Mouse (Mus musculus) kidney, postnatal 0 days (tissue): ENCODE results near the gene Abcb5. TPM values are rescaled to one million over a fixed set of nuclear protein-coding genes. Genes with fewer than 3 reads are reported as not detected.
A peak's percentile ranks its signal among the peaks of the same experiment; 100 is the strongest.

Source experiments
- ATAC-seq: fragments of 200-750 bp; cut with Nextera tagmentation; replicated peaks from 2 replicates; pipeline ENCODE4 v1.8.0; 2017; ENCODE audit warnings: low read depth, moderate number of reproducible peaks, moderate TSS enrichment, moderate library complexity; ENCODE audit not compliant: low FRiP score
- DNase-seq: peaks from one replicate; pipeline ENCODE4 v3.0.0-alpha.2; 2016; ENCODE audit warnings: low spot score
- H3K27ac ChIP-seq: fragments of 300-500 bp; sonication (generic); 2 replicates; pipeline ENCODE4 v1.5.1; 2014; ENCODE audit warnings: mild to moderate bottlenecking
- H3K27me3 ChIP-seq: fragments of 300-500 bp; sonication (generic); 2 replicates; pipeline ENCODE4 v1.6.1; 2014; ENCODE audit warnings: low read length, mixed read lengths; ENCODE audit not compliant: insufficient read depth
- H3K36me3 ChIP-seq: fragments of 300-500 bp; sonication (generic); 2 replicates; pipeline ENCODE4 v1.6.1; 2014; ENCODE audit warnings: low read length, mixed read lengths; ENCODE audit not compliant: insufficient read depth
- H3K4me1 ChIP-seq: fragments of 300-500 bp; sonication (generic); replicated peaks from 2 replicates; pipeline ENCODE4 v1.6.1; 2014; ENCODE audit warnings: antibody characterized with exemption, low read length, mixed read lengths; ENCODE audit not compliant: insufficient read depth
- H3K4me2 ChIP-seq: fragments of 300-500 bp; sonication (generic); 2 replicates; pipeline ENCODE4 v1.6.1; 2014; ENCODE audit warnings: mild to moderate bottlenecking, low read length, moderate library complexity, mixed read lengths
- H3K4me3 ChIP-seq: fragments of 300-500 bp; sonication (generic); replicated peaks from 2 replicates; pipeline ENCODE4 v1.5.1; 2014; ENCODE audit warnings: low read depth, low read length
- H3K9ac ChIP-seq: fragments of 300-500 bp; sonication (generic); 2 replicates; pipeline ENCODE4 v1.6.1; 2014; ENCODE audit warnings: low read depth, low read length
- H3K9me3 ChIP-seq: fragments of 300-500 bp; sonication (generic); replicated peaks from 2 replicates; pipeline ENCODE4 v1.6.1; 2016; ENCODE audit warnings: low read length, inconsistent platforms, mixed read lengths
- CTCF ChIP-seq: IDR thresholded peaks from 2 replicates; pipeline ENCODE4 v1.5.1; 2016; ENCODE audit warnings: antibody characterized with exemption, low read depth, mild to moderate bottlenecking, moderate library complexity
- WGBS: fragments of 180-500 bp; shearing (Covaris S2); extraction: QIAGEN DNeasy Blood & Tissue Kit; methylation state at CpG from one replicate; pipeline ENCODE4 v1.1.7; 2014; 5-methylcytosine and 5-hydroxymethylcytosine counted together
- polyA plus RNA-seq: library from polyadenylated mRNA; unstranded; fragments of >200 nt; fragmentation: Nextera tagmentation; extraction: Ambion mirVana; gene quantifications from 2 replicates; pipeline ENCODE4 v1.2.1, GENCODE M21; 2015

The Abcb5 gene
- polyA plus RNA-seq, 1 experiment from 2014 or later: not detected

DNA sequence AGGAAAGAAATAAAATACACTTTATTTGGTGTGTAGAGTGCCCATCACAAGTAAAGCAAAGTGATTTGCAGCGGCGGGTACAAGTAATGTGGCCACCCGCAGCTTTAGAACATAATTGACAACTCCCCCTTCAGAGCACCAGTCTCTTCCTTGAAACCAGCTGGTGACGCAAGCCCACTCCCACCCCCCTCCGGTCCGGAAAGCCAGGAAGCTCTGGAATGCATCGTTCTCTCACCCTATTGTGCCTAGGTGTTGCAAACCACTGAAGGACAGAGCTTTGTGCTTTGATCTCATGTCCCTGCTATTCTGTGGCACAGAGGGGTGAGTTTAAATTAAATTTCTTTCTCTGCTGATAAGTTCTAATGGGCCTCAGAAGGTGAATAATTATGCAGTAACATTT lies 110.1 kb downstream of the Abcb5 start:
- no peak for TF ChIP-seq CTCF
- under 1% methylated on average over 7 of the region's 7 CpGs for WGBS
- no peak for DNase-seq
- Histone ChIP-seq H3K9ac (no peak overlapping the region), H3K27ac (no peak overlapping the region), H3K4me1 (no peaks in the 10 kb centered on the region), H3K9me3 (no peaks in the 10 kb centered on the region), H3K36me3 (no peaks in the 10 kb centered on the region), H3K4me3 (no peak overlapping the region), H3K27me3 (peaks cover 59% of the 10 kb centered on the region), H3K4me2 (no peak overlapping the region)
- no peak for ATAC-seq

GRCm38 (mm10) chr12:118854831-118855453 lies 111.3 kb downstream of the Abcb5 start:
- Histone ChIP-seq H3K27ac (no peak overlapping the region), H3K27me3 (peaks cover 62% of the 10 kb centered on the region)
- peak; percentile 93 for ATAC-seq

DNA sequence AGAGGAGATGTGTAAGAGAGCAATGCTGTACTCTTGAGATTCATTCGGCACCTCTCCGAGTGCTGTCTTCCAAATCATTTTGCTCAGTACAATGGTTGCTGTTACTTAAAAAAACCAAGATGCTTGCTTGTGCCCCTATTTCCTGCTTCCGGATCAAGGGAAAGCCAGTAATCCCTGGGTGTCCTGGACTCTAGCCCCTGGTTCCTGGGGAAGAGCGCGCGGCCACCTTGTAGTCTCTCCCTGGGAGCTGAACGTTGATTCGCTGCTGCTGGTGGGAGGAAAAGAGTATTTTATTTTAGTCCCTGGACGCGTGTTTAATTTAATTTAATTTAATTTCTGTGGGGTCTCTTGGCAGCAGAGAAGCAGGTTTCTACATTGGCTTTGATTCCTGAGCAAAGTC lies 111.8 kb downstream of the Abcb5 start:
- Histone ChIP-seq H3K27ac (no peak overlapping the region), H3K4me2 (peak overlapping the region; percentile 48), H3K9me3 (no peaks in the 10 kb centered on the region), H3K36me3 (no peaks in the 10 kb centered on the region), H3K4me3 (no peak overlapping the region), H3K4me1 (no peaks in the 10 kb centered on the region), H3K27me3 (peaks cover 64% of the 10 kb centered on the region), H3K9ac (no peak overlapping the region)
- no peak for TF ChIP-seq CTCF
- ATAC-seq (no peak), DNase-seq (no peak)
- WGBS: 3% methylated on average over 10 of the region's 10 CpGs

More at GRCm38 (mm10) chr12:118854831-118855453, 111.3 kb downstream of the Abcb5 start:
- under 1% methylated on average over 34 of the region's 34 CpGs for WGBS
- peak; percentile 89 for TF ChIP-seq CTCF
- H3K4me1 ChIP-seq: no peaks in the 10 kb centered on the region
- peak; percentile 78 for DNase-seq
- peak overlapping the region; percentile 48 for H3K4me2 ChIP-seq
- peak overlapping the region; percentile 26 for H3K4me3 ChIP-seq
- no peaks in the 10 kb centered on the region for H3K36me3 ChIP-seq
- H3K9me3 ChIP-seq: no peaks in the 10 kb centered on the region
- no peak overlapping the region for H3K9ac ChIP-seq

DNA sequence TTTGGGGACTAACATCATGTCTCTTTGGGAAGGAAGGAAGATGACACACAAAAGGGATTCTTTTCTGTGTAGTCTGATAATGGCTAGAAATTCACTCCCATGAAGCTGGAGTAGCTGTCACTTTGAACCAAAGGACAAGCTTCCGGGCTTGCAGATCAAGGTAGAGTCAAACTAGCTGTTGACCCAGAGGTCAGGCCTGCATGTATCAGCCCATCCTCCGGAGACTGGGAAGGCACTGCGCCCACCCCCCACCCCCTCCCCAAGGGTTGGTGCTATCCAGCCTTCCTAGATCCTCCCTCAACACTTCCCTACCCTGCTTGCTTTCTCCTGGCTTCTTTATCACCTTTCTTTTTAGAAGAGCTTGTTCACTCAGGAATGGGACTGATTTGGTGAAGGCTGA lies 112.9 kb downstream of the Abcb5 start:
- ATAC-seq (no peak), DNase-seq (no peak)
- peaks cover 74% of the 10 kb centered on the region for H3K27me3 ChIP-seq
- H3K36me3 ChIP-seq: no peaks in the 10 kb centered on the region
- 6% methylated on average over 3 of the region's 3 CpGs for WGBS
- 0 out of 2 replicates have a peak, but pooled peaks cover 2% of the 10 kb centered on the region for H3K4me1 ChIP-seq
- H3K27ac ChIP-seq: no peak overlapping the region
- H3K4me2 ChIP-seq: no peak overlapping the region
- H3K9me3 ChIP-seq: no peaks in the 10 kb centered on the region
- TF ChIP-seq CTCF: no peak
- H3K9ac ChIP-seq: no peak overlapping the region
- no peak overlapping the region for H3K4me3 ChIP-seq

GRCm38 (mm10) chr12:118850851-118851410 lies 115.3 kb downstream of the Abcb5 start:
- no peak for DNase-seq
- H3K4me2 ChIP-seq: no peak overlapping the region
- WGBS: 20% methylated on average over 12 of the region's 12 CpGs

DNA sequence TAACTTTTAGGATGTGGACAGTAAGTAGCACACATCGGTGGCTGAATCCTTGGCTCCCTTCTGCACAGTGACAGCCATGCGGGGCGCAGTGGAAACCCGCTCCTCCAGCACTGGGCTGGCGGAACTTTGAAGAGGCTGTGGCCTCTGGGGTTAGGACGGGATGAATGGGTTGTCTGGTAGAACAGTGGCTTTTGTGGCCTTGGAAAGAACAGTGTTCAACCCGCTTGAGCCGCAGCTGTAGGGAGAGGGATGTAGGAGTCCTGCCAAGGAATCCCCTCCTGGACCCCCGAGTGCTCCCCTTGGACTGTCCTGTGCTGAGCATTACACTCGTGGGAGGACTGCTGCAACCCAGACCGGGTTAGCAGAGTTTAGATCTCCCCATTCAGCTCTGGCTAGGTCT lies 116.2 kb downstream of the Abcb5 start:
- under 1% methylated on average over 11 of the region's 11 CpGs for WGBS
- no peak overlapping the region for H3K4me3 ChIP-seq
- H3K9ac ChIP-seq: no peak overlapping the region
- DNase-seq (no peak), ATAC-seq (no peak)
- no peak for TF ChIP-seq CTCF
- peaks cover 72% of the 10 kb centered on the region for H3K27me3 ChIP-seq
- H3K4me1 ChIP-seq: 0 out of 2 replicates have a peak, but pooled peaks cover 2% of the 10 kb centered on the region
- no peaks in the 10 kb centered on the region for H3K36me3 ChIP-seq
- no peak overlapping the region for H3K4me2 ChIP-seq
- H3K27ac ChIP-seq: no peak overlapping the region
- H3K9me3 ChIP-seq: no peaks in the 10 kb centered on the region

More at GRCm38 (mm10) chr12:118850851-118851410, 115.3 kb downstream of the Abcb5 start:
- Histone ChIP-seq H3K9me3 (no peaks in the 10 kb centered on the region), H3K4me1 (0 out of 2 replicates have a peak, but pooled peaks cover 2% of the 10 kb centered on the region), H3K36me3 (no peaks in the 10 kb centered on the region), H3K27me3 (peaks cover 69% of the 10 kb centered on the region), H3K27ac (no peak overlapping the region), H3K9ac (no peak overlapping the region), H3K4me3 (no peak overlapping the region)
- no peak for ATAC-seq
- no peak for TF ChIP-seq CTCF
